Mouse (Mus musculus) left cerebral cortex, adult 18-20 months (tissue): ENCODE measurements around the gene Ehbp1. TPM values are rescaled to one million over a fixed set of nuclear protein-coding genes. Genes with fewer than 3 reads are reported as not detected.

Experiments
- DNase-seq, 2 experiments: peaks; one replicate each; pipeline ENCODE4 v3.0.0; 2021 to 2022; ENCODE audit warnings: low spot score in 2 of 2, mixed read lengths in 1 of 2
- long read RNA-seq, 2 experiments: library from polyadenylated mRNA; stranded (forward); transcript quantifications; one replicate each; pipeline ENCODE4 v2.0.0; 2021
- total RNA-seq, 2 experiments: library from RNA; stranded (reverse); gene quantifications; 2 replicates each; pipeline ENCODE4 v1.2.3; 2021

The Ehbp1 gene
- total RNA-seq = 10 to 100 TPM; 50.0 to 55.6 TPM
- long read RNA-seq, experiment 1, partial matches to known transcripts = 3 of 6 reads
- long read RNA-seq, experiment 1, other reads (novel, unspliced or antisense) = 3 of 6 reads
- long read RNA-seq, experiment 2, partial matches to known transcripts = 4 of 5 reads
- long read RNA-seq, experiment 2, other reads (novel, unspliced or antisense) = 1 of 5 reads

GRCm38 (mm10) chr11:22342242-22343207 lies at the start of gene Ehbp1:
Gene Ehbp1 (minus strand): TSS chr11:22342292.
- no peak for DNase-seq

- no peak for DNase-seq
Measured at GRCm38 (mm10) chr11:22387472-22388098, 45.5 kb upstream of the Ehbp1 start.

- no peak for DNase-seq
Measured at GRCm38 (mm10) chr11:22383532-22383931, 41.4 kb upstream of the Ehbp1 start.

GRCm38 (mm10) chr11:22374811-22375210 lies 32.7 kb upstream of the Ehbp1 start:
- DNase-seq = no peak

- DNase-seq = no peak
Measured at GRCm38 (mm10) chr11:22373290-22373674, 31.2 kb upstream of the Ehbp1 start.

GRCm38 (mm10) chr11:22372609-22373289 lies 30.7 kb upstream of the Ehbp1 start:
- no peak for DNase-seq

- no peak for DNase-seq
Measured at GRCm38 (mm10) chr11:22369841-22370240, 27.7 kb upstream of the Ehbp1 start.

GRCm38 (mm10) chr11:22368621-22369020 lies 26.5 kb upstream of the Ehbp1 start:
- DNase-seq = no peak

GRCm38 (mm10) chr11:22366486-22366885 lies 24.4 kb upstream of the Ehbp1 start:
- DNase-seq = no peak

GRCm38 (mm10) chr11:22353962-22354621 lies 12.0 kb upstream of the Ehbp1 start:
- DNase-seq = no peak

GRCm38 (mm10) chr11:22349945-22350344 lies 7.9 kb upstream of the Ehbp1 start:
- DNase-seq = no peak

- no peak for DNase-seq
Measured at GRCm38 (mm10) chr11:22348536-22348910, 6.4 kb upstream of the Ehbp1 start.

GRCm38 (mm10) chr11:22347651-22348535 lies 5.8 kb upstream of the Ehbp1 start:
- no peak for DNase-seq

- no peak for DNase-seq
Measured at GRCm38 (mm10) chr11:22327302-22327910, 14.7 kb downstream of the Ehbp1 start.

- DNase-seq = no peak
Measured at GRCm38 (mm10) chr11:22317824-22318411, 24.2 kb downstream of the Ehbp1 start.

- no peak for DNase-seq
Measured at GRCm38 (mm10) chr11:22315801-22316200, 26.3 kb downstream of the Ehbp1 start.

- no peak for DNase-seq
Measured at GRCm38 (mm10) chr11:22301164-22301563, 40.9 kb downstream of the Ehbp1 start.

- no peak for DNase-seq
Measured at GRCm38 (mm10) chr11:22289164-22289563, 52.9 kb downstream of the Ehbp1 start.

- no peak for DNase-seq
Measured at GRCm38 (mm10) chr11:22287513-22287900, 54.6 kb downstream of the Ehbp1 start.
